Mouse (Mus musculus): ENCODE results near the gene Rnf150. TPM values are rescaled to one million over a fixed set of nuclear protein-coding genes. Genes with fewer than 3 reads are reported as not detected.
"Not testable (repeated sequence)": the region's sequence is repeated elsewhere in the genome, so short reads cannot be mapped to it uniquely, and the experiment has no call there.

Rnf150 gene
- total RNA-seq, 1 experiment = 0.09 TPM

DNA sequence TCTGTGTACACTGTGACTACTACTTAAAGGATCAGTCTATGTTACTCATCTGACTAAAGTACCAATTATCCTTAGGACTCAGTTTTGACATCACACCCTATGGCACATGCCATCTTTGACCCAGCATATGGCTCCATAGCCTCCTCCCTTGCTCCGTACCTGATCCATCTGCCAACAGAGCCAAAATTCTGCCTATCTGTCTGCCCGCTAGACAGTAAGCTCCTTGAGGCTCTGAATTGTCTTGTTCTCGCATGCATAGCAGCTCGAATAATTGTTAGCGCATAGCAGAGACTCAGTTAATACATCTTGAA, 216.3 kb downstream of the Rnf150 start:
- H3K27ac ChIP-seq (ENCODE audit: insufficient read depth, low read depth, low read length, poor library complexity, severe bottlenecking) = no peak overlapping the region
- no peaks in the 10 kb centered on the region for H3K4me1 ChIP-seq (ENCODE audit: control insufficient read depth in 2 of 2, insufficient read depth in 2 of 2, low read length in 2 of 2, poor library complexity in 1 of 2)
- H3K9ac ChIP-seq (ENCODE audit: insufficient read depth, low read depth, low read length, poor library complexity, severe bottlenecking) = no peak overlapping the region
- in situ Hi-C loops (cut with MboI; ENCODE audit: low sequenced_read_pairs in 2 of 2, unreplicated experiment in 2 of 2) = loop anchor here (25.0 kb wide), 2 partner anchors 717 to 742 kb away; no protein-coding TSS in a partner anchor
- H3K36me3 ChIP-seq (ENCODE audit: control insufficient read depth, insufficient read depth, low read length, poor library complexity, severe bottlenecking) = no peaks in the 10 kb centered on the region
- H3K4me3 ChIP-seq (ENCODE audit: insufficient read depth in 1 of 2, low read depth in 1 of 2, low read length in 2 of 2, poor library complexity in 1 of 2, severe bottlenecking in 1 of 2) = no peak overlapping the region
- TF ChIP-seq MAFK (IDR thresholded peaks at IDR 0.05; ENCODE audit: insufficient read depth, low read depth, low read length) (no peak), CHD2 (IDR thresholded peaks at IDR 0.05; ENCODE audit: low read depth, low read length) (no peak), ZNF384 (IDR thresholded peaks at IDR 0.05; ENCODE audit: low read depth, low read length) (no peak), HCFC1 (IDR thresholded peaks at IDR 0.05; ENCODE audit: borderline replicate concordance, insufficient read depth, low read length) (no peak), ZC3H11A (IDR thresholded peaks at IDR 0.05; ENCODE audit: borderline replicate concordance, low read depth, low read length) (no peak)
- DNase-seq (ENCODE audit: low read depth, low spot score) = no peak
- no peaks in the 10 kb centered on the region for H3K9me3 ChIP-seq (ENCODE audit: control insufficient read depth, insufficient read depth, low read depth, low read length)

GRCm38 (mm10) chr8:83081266-83081665, 218.1 kb downstream of the Rnf150 start:
- Histone ChIP-seq H3K36me3 (ENCODE audit: control insufficient read depth, insufficient read depth, low read length, poor library complexity, severe bottlenecking) (no peaks in the 10 kb centered on the region), H3K4me1 (ENCODE audit: control insufficient read depth in 2 of 2, insufficient read depth in 2 of 2, low read length in 2 of 2, poor library complexity in 1 of 2) (no peaks in the 10 kb centered on the region), H3K27ac (ENCODE audit: insufficient read depth, low read depth, low read length, poor library complexity, severe bottlenecking) (no peak overlapping the region), H3K4me3 (ENCODE audit: insufficient read depth in 1 of 2, low read depth in 1 of 2, low read length in 2 of 2, poor library complexity in 1 of 2, severe bottlenecking in 1 of 2) (no peak overlapping the region), H3K9me3 (ENCODE audit: control insufficient read depth, insufficient read depth, low read depth, low read length) (no peaks in the 10 kb centered on the region), H3K9ac (ENCODE audit: insufficient read depth, low read depth, low read length, poor library complexity, severe bottlenecking) (no peak overlapping the region)
- TF ChIP-seq HCFC1 (IDR thresholded peaks at IDR 0.05; ENCODE audit: borderline replicate concordance, insufficient read depth, low read length) (no peak), MAFK (IDR thresholded peaks at IDR 0.05; ENCODE audit: insufficient read depth, low read depth, low read length) (no peak), ZC3H11A (IDR thresholded peaks at IDR 0.05; ENCODE audit: borderline replicate concordance, low read depth, low read length) (no peak), ZNF384 (IDR thresholded peaks at IDR 0.05; ENCODE audit: low read depth, low read length) (no peak)
- no peak for DNase-seq (ENCODE audit: low read depth, low spot score)
- in situ Hi-C loops (cut with MboI; ENCODE audit: low sequenced_read_pairs in 2 of 2, unreplicated experiment in 2 of 2) = loop anchor here (10.0 to 25.0 kb wide), 3 partner anchors 216 to 744 kb away; partner anchors contain the start of gene Rnf150 (in 1 of the 2)

DNA sequence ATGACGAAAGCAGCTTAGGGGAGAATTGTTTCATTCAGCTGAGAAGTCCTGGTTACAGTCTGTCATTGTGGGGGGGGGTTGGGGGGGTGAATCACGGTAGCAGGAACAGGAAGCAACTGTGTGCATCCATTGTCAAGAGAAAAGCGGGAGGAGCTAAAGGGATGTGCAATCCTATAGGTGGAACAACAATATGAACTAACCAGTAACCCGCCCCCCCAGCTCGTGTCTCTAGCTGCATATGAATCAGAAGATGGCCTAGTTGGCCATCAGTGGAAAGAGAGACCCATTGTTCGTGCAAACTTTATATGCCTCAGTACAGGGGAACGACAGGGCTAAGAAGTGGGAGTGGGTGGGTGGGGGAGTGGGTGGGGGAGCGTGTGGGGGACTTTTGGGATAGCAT, 218.7 kb downstream of the Rnf150 start:
- DNase-seq (ENCODE audit: low read depth, low spot score); H3K9ac ChIP-seq (ENCODE audit: insufficient read depth, low read depth, low read length, poor library complexity, severe bottlenecking); H3K27ac ChIP-seq (ENCODE audit: insufficient read depth, low read depth, low read length, poor library complexity, severe bottlenecking); H3K36me3 ChIP-seq (ENCODE audit: control insufficient read depth, insufficient read depth, low read length, poor library complexity, severe bottlenecking); H3K9me3 ChIP-seq (ENCODE audit: control insufficient read depth, insufficient read depth, low read depth, low read length); H3K4me3 ChIP-seq (ENCODE audit: insufficient read depth in 1 of 2, low read depth in 1 of 2, low read length in 2 of 2, poor library complexity in 1 of 2, severe bottlenecking in 1 of 2); H3K4me1 ChIP-seq (ENCODE audit: control insufficient read depth in 2 of 2, insufficient read depth in 2 of 2, low read length in 2 of 2, poor library complexity in 1 of 2): not testable (repeated sequence)
- in situ Hi-C loops (cut with MboI; ENCODE audit: low sequenced_read_pairs in 2 of 2, unreplicated experiment in 2 of 2) = loop anchor here (10.0 to 25.0 kb wide), 3 partner anchors 217 to 745 kb away; partner anchors contain the start of gene Rnf150 (in 1 of the 2)

GRCm38 (mm10) chr8:83082251-83082650, 219.1 kb downstream of the Rnf150 start:
- Histone ChIP-seq H3K9me3 (ENCODE audit: control insufficient read depth, insufficient read depth, low read depth, low read length) (no peaks in the 10 kb centered on the region), H3K4me1 (ENCODE audit: control insufficient read depth in 2 of 2, insufficient read depth in 2 of 2, low read length in 2 of 2, poor library complexity in 1 of 2) (no peaks in the 10 kb centered on the region), H3K36me3 (ENCODE audit: control insufficient read depth, insufficient read depth, low read length, poor library complexity, severe bottlenecking) (no peaks in the 10 kb centered on the region), H3K4me3 (ENCODE audit: insufficient read depth in 1 of 2, low read depth in 1 of 2, low read length in 2 of 2, poor library complexity in 1 of 2, severe bottlenecking in 1 of 2) (no peak overlapping the region), H3K27ac (ENCODE audit: insufficient read depth, low read depth, low read length, poor library complexity, severe bottlenecking) (no peak overlapping the region), H3K9ac (ENCODE audit: insufficient read depth, low read depth, low read length, poor library complexity, severe bottlenecking) (no peak overlapping the region)
- in situ Hi-C loops (cut with MboI; ENCODE audit: low sequenced_read_pairs in 2 of 2, unreplicated experiment in 2 of 2) = loop anchor here (10.0 to 25.0 kb wide), 3 partner anchors 217 to 745 kb away; partner anchors contain the start of gene Rnf150 (in 1 of the 2)
- TF ChIP-seq ZNF384 (IDR thresholded peaks at IDR 0.05; ENCODE audit: low read depth, low read length) (no peak), ZC3H11A (IDR thresholded peaks at IDR 0.05; ENCODE audit: borderline replicate concordance, low read depth, low read length) (no peak), HCFC1 (IDR thresholded peaks at IDR 0.05; ENCODE audit: borderline replicate concordance, insufficient read depth, low read length) (no peak), CHD2 (IDR thresholded peaks at IDR 0.05; ENCODE audit: low read depth, low read length) (no peak)
- no peak for DNase-seq (ENCODE audit: low read depth, low spot score)

DNA sequence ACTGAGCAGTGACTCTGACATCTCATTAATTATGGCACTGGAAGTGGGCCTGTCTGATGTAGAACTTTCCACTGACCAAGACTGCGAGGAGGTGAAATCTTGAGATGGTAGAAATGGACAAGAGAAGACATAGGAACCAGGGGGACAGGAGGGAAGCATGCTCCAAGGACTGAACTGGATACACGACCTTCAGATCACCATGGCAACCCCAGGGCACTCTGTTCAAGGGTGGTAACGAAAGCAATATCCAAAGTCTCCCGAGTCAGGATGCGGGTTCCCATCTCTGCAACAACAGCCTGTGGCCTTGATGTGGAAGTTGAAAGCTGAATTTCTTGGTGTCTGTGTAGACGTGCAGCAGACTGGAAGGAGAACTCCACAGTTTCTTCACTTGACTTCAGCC, 220.3 kb downstream of the Rnf150 start:
- Histone ChIP-seq H3K9ac (ENCODE audit: insufficient read depth, low read depth, low read length, poor library complexity, severe bottlenecking) (no peak overlapping the region), H3K4me1 (ENCODE audit: control insufficient read depth in 2 of 2, insufficient read depth in 2 of 2, low read length in 2 of 2, poor library complexity in 1 of 2) (no peaks in the 10 kb centered on the region), H3K4me3 (ENCODE audit: insufficient read depth in 1 of 2, low read depth in 1 of 2, low read length in 2 of 2, poor library complexity in 1 of 2, severe bottlenecking in 1 of 2) (no peak overlapping the region), H3K36me3 (ENCODE audit: control insufficient read depth, insufficient read depth, low read length, poor library complexity, severe bottlenecking) (no peaks in the 10 kb centered on the region), H3K27ac (ENCODE audit: insufficient read depth, low read depth, low read length, poor library complexity, severe bottlenecking) (no peak overlapping the region), H3K9me3 (ENCODE audit: control insufficient read depth, insufficient read depth, low read depth, low read length) (no peaks in the 10 kb centered on the region)
- DNase-seq (ENCODE audit: low read depth, low spot score) = no peak
- no peak for TF ChIP-seq ZC3H11A (IDR thresholded peaks at IDR 0.05; ENCODE audit: borderline replicate concordance, low read depth, low read length)
- no peak for TF ChIP-seq HCFC1 (IDR thresholded peaks at IDR 0.05; ENCODE audit: borderline replicate concordance, insufficient read depth, low read length)
- no peak for TF ChIP-seq ZNF384 (IDR thresholded peaks at IDR 0.05; ENCODE audit: low read depth, low read length)
- no peak for TF ChIP-seq CHD2 (IDR thresholded peaks at IDR 0.05; ENCODE audit: low read depth, low read length)
- TF ChIP-seq MAFK (IDR thresholded peaks at IDR 0.05; ENCODE audit: insufficient read depth, low read depth, low read length) = no peak
- in situ Hi-C loops (cut with MboI; ENCODE audit: low sequenced_read_pairs in 2 of 2, unreplicated experiment in 2 of 2) = loop anchor here (10.0 to 25.0 kb wide), 3 partner anchors 219 to 746 kb away; partner anchors contain the start of gene Rnf150 (in 1 of the 2)
